Mouse (Mus musculus): ENCODE measurements at regions not wholly inside any gene's neighbourhood (a gene's known extent, or its start where the extent isn't known, plus 50 kb on each side); places are given as distances from the start of the nearest gene placed in this dataset.
A peak's percentile ranks its signal among the peaks of the same experiment; 100 is the strongest.

DNA sequence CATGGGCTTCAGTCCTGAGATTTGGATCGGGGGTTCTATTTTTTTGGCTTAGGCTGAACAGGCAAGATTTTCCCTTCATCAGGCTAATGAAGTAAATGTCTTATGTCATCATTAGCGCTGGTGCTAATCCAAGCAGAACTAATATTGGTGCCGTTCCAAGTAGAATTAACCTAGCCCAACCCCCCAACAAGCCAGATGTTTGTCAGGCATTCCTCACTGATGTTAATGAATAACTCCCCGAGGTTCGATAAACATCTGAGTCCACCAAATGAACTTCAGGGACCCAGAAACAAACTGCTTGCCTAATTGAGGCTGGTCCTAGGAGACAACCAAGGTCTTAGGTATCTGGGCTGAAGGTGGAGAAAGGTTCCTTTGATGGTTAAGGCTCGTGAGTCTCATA lies 180.9 kb downstream of the Gm45692 start:
- DNase-seq (ENCODE audit: extremely low spot score, low spot score), result no peak
- H3K4me1 ChIP-seq, result peaks cover 16% of the 10 kb centered on the region
- H3K4me3 ChIP-seq, result no peak overlapping the region
- 69% methylated on average over 6 of the region's 6 CpGs for WGBS
- no peaks in the 10 kb centered on the region for H3K36me3 ChIP-seq (replicated peaks)
- no peaks in the 10 kb centered on the region for H3K9me3 ChIP-seq
- H3K27me3 ChIP-seq (ENCODE audit: poor library complexity, severe bottlenecking), result no peaks in the 10 kb centered on the region
- no peak overlapping the region for H3K27ac ChIP-seq

DNA sequence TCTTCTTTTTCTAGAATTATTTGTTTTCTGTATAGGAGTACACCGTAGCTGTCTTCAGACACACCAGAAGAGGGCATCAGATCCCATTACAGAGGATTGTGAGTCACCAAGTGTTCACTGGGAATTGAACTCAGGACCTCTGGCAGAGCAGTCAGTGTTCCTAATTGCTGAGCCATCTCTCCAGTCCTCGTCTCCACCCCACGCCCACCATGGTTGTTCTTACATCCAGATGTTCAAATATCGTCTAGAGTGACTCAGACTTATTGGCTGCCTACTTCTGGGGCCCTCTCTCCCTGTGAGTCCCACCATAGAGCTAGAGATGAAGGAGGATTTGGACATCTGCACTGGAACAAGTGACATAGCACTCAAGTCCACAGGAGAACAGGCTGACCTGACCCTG lies 182.6 kb downstream of the Gm45692 start:
- no peak for DNase-seq (ENCODE audit: extremely low spot score, low spot score)
- 89% methylated on average over 4 of the region's 4 CpGs for WGBS
- H3K27ac ChIP-seq, result no peak overlapping the region

DNA sequence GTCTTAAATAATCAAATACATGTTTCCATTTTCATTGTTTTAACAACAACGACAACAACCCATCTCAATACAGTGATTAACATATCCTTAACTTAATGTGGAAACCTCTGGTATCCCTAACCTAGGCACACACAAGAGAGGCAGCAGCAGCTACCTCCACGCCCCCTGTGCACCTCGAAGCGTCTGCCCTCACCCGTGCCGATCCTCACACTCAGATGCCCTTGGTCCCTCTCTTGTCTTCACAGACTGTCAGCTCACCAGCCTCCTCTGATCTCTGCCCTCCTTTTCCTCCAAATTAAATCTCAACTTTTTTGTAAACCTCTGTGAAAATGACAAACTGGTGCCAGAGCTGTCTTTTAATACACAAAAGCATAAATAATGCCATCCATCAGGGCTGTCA lies 185.2 kb downstream of the Gm45692 start:
- Histone ChIP-seq H3K4me3 (no peak overlapping the region), H3K9me3 (no peaks in the 10 kb centered on the region), H3K27ac (no peak overlapping the region), H3K4me1 (peaks cover 24% of the 10 kb centered on the region), H3K27me3 (ENCODE audit: poor library complexity, severe bottlenecking) (no peaks in the 10 kb centered on the region), H3K36me3 (replicated peaks) (no peaks in the 10 kb centered on the region)
- WGBS, result 87% methylated on average over 6 of the region's 6 CpGs
- no peak for DNase-seq (ENCODE audit: extremely low spot score, low spot score)

More for the DNA sequence above, 182.6 kb downstream of the Gm45692 start:
- Histone ChIP-seq H3K4me1 (peaks cover 20% of the 10 kb centered on the region), H3K36me3 (replicated peaks) (no peaks in the 10 kb centered on the region), H3K27me3 (ENCODE audit: poor library complexity, severe bottlenecking) (no peaks in the 10 kb centered on the region), H3K9me3 (no peaks in the 10 kb centered on the region), H3K4me3 (no peak overlapping the region)

DNA sequence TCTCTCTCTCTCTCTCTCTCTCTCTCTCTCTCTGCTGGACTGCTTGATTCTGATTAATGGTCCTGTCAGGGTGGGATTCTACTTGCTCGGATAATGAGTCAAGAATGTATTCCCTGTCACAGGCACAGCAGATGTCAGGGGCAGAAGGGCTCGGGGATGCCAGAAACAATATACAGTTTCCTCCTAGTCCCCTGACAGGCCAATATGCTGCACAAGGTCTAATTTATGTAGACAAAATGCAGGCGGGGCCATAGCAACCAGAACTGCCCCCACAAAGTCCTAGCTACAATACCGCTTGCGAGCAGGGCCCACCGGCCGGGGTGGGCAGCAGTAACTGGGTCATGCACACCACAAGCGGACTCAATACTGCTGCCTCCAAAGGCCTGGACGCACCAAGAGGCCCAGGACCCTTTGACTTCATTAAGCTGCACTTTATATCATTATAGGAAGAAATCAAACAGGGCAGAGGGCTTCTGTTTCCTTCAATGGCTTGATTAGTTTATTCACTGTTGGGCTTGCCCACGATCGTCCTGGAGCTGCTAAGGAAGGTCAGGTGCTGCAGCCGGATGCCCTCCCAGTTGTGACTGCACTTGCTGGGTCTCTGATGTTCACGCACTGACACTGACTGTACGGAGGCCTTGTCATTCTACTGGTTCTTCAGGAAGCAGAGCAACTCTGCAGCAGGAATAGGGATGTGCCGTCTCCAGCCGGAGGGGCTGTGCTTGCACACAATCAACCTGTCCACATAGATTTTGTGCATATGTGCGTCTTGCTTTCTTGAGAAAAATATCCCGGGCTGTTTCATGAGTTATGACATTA lies 185.9 kb downstream of the Gm45692 start:
- Histone ChIP-seq H3K27ac (0 out of 2 replicates have a peak overlapping the region, but pooled peaks have one; percentile 35), H3K4me1 (peaks cover 20% of the 10 kb centered on the region), H3K9me3 (no peaks in the 10 kb centered on the region), H3K27me3 (ENCODE audit: poor library complexity, severe bottlenecking) (no peaks in the 10 kb centered on the region), H3K4me3 (no peak overlapping the region), H3K36me3 (replicated peaks) (no peaks in the 10 kb centered on the region)
- WGBS, result 86% methylated on average over 18 of the region's 18 CpGs
- no peak for DNase-seq (ENCODE audit: extremely low spot score, low spot score)

DNA sequence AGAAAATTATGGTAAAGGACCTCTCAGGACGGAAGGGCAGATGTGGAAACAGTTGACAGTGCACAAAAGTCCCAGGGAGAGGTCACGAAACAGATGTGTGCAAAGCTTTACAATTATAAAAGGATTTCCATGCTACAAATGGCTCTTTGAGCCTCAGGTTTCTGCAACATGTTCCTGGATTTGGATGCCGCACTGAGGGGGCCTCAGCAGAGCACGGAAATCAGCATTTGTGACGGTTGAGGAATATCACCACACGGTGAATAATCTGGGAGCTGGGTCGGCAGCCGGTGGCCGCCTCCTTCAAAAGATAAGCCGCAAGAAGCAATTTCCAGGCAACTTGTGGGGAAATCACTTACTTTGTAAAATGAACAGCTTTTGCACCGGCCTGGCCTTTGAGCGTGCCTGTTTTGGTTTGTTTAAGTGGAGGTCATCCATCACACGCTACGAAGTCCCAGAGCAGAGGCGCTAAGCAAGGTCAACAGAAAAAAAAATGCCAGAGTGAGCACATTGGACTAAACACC lies 188.8 kb downstream of the Gm45692 start:
- Histone ChIP-seq H3K9me3 (no peaks in the 10 kb centered on the region), H3K4me1 (peaks cover 16% of the 10 kb centered on the region), H3K27ac (no peak overlapping the region), H3K27me3 (ENCODE audit: poor library complexity, severe bottlenecking) (no peaks in the 10 kb centered on the region), H3K4me3 (no peak overlapping the region), H3K36me3 (replicated peaks) (no peaks in the 10 kb centered on the region)
- DNase-seq (ENCODE audit: extremely low spot score, low spot score), result no peak
- 75% methylated on average over 15 of the region's 15 CpGs for WGBS

DNA sequence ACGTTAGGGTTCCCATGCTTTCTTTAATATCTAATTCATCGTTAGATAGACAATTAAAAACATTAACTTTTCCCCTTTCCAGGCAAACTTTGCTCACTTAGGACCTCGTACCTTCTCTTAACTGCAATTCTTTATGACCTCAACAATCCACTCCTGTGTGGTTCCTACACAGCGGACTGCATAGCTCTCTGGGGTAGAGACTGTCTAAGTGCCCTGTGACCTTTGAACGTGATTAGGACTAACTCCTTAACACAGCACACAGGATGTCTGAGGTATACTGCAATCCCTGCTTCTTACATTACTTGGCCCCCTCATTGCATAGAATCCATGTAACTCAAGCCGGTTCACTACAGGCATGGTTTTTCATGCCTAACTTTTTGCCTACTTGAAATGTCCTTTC lies 190.4 kb downstream of the Gm45692 start:
- Histone ChIP-seq H3K4me1 (peaks cover 13% of the 10 kb centered on the region), H3K36me3 (replicated peaks) (no peaks in the 10 kb centered on the region), H3K27ac (no peak overlapping the region), H3K9me3 (no peaks in the 10 kb centered on the region), H3K27me3 (ENCODE audit: poor library complexity, severe bottlenecking) (no peaks in the 10 kb centered on the region), H3K4me3 (no peak overlapping the region)
- DNase-seq (ENCODE audit: extremely low spot score, low spot score), result no peak
- WGBS, result 84% methylated on average over 6 of the region's 6 CpGs

DNA sequence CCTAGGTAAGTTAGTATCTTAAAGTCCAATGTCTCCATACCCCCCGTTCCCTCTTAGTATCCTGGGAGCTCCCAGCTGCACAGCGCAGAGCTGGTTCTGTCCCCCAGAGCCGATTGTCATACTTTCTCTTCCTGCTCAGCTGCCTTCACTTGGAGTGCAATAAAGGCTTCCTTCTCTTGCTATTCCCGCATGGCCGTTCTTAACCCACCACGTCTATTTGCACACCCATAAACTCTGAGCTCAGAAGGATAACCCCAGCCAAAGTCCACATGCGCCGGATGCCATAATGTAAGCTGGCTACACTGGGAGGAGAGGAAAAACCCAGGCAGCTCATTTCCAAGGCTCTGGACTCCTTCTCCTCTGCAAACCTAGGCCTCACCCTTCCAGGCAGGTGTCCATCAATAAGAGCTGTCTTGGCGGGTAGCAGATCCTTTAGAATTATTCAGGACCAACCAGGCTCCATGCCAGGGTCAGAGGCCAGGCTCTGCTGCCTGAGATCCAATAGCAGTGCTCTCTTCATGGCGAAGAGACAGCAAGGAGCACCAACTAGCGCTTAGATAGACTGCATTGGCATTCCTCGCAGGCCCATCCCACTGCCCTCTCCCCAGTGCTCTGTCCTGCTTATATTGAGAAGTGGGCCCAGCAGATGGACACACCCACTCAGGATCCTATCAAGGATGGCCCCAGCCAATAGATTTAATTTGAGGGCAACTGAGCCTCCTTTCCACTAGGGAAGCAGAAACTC lies 204.4 kb downstream of the Gm45692 start:
- no peaks in the 10 kb centered on the region for H3K27me3 ChIP-seq (ENCODE audit: poor library complexity, severe bottlenecking)
- H3K36me3 ChIP-seq (replicated peaks), result no peaks in the 10 kb centered on the region
- H3K9me3 ChIP-seq, result no peaks in the 10 kb centered on the region
- DNase-seq (ENCODE audit: extremely low spot score, low spot score), result no peak
- no peaks in the 10 kb centered on the region for H3K4me1 ChIP-seq
- 94% methylated on average over 12 of the region's 12 CpGs for WGBS
- H3K27ac ChIP-seq, result no peak overlapping the region
- no peak overlapping the region for H3K4me3 ChIP-seq

DNA sequence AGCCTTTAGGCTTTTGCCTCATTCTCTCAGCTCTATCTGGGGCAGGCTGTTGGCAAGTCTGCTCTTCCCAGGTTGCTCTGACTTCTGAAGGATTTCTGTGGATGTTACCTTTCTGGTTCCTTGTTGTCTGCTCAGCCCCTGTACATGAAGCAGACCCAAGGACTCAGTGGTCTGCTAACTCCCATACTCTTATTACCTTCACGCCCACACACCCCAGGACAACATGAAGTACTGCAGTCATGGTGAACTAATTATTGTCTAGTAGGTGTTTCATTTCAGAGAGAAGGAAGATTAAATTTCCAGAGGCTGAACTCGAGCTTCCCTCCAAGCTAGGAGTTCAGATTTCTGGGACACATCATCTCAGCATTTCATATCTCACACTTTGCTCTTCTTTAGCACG lies 205.3 kb downstream of the Gm45692 start:
- H3K4me1 ChIP-seq, result no peaks in the 10 kb centered on the region
- no peaks in the 10 kb centered on the region for H3K9me3 ChIP-seq
- no peak overlapping the region for H3K4me3 ChIP-seq
- WGBS, result 73% methylated on average over 3 of the region's 3 CpGs
- no peaks in the 10 kb centered on the region for H3K36me3 ChIP-seq (replicated peaks)
- no peak overlapping the region for H3K27ac ChIP-seq
- H3K27me3 ChIP-seq (ENCODE audit: poor library complexity, severe bottlenecking), result no peaks in the 10 kb centered on the region
- DNase-seq (ENCODE audit: extremely low spot score, low spot score), result no peak

DNA sequence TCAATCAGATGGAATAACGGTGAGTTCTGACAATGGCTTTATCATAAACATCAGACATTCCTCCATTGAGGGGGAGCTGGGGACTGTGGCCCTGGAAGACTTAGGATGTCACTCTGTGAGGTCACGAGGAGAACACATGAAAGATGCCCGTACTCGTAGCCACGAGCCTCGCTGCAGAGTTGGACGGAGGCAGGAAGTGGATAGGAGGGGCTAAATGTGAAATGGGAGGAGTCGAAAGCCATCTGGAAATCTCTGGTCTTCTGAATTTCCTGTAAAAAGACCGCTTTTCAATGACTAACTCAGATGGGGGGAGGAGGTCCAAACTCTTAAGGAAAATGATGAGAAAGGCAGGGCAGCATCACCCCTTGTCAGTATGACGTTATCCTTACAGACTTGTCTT lies 210.5 kb downstream of the Gm45692 start:
- H3K4me3 ChIP-seq, result no peak overlapping the region
- no peaks in the 10 kb centered on the region for H3K9me3 ChIP-seq
- no peak overlapping the region for H3K27ac ChIP-seq
- H3K36me3 ChIP-seq (replicated peaks), result no peaks in the 10 kb centered on the region
- no peaks in the 10 kb centered on the region for H3K4me1 ChIP-seq
- no peaks in the 10 kb centered on the region for H3K27me3 ChIP-seq (ENCODE audit: poor library complexity, severe bottlenecking)
- 87% methylated on average over 10 of the region's 10 CpGs for WGBS
- no peak for DNase-seq (ENCODE audit: extremely low spot score, low spot score)

DNA sequence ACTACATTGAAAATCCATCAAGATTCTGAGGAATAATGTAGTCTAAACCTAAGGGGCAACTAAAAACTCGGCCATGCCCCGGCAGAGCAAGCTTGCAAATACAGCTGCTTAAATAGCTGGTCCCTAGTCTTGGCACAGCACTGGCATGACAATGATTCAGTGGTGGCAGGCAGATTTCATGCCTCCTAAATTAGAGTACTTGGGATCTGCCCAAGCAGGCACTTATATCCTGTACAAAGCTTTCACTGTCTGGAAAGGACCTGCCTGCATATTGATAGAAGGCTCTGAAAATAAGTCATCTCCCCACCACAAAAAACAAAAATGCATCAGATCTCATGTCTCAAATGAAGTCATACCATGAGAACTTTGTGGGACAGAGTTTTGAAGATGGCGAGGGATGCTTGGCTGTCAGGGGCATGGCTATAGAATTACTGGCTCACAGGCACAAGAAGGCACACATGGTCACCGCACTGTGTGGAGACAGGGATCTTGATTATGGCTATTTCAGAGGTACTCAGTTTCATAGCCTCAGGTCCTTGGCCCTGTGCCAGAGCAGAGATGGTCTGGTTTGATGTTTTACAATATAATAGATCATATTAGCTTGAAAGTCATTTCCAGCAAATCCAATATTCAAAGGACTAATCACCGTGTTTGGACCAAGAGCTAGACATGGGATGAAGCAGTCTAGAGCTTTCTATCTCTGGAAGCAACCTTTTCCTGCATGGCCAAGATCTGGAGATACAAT lies 217.7 kb downstream of the Gm45692 start:
- Histone ChIP-seq H3K36me3 (replicated peaks) (no peaks in the 10 kb centered on the region), H3K27ac (no peak overlapping the region), H3K4me3 (no peak overlapping the region), H3K9me3 (no peaks in the 10 kb centered on the region), H3K27me3 (ENCODE audit: poor library complexity, severe bottlenecking) (no peaks in the 10 kb centered on the region), H3K4me1 (no peaks in the 10 kb centered on the region)
- 94% methylated on average over 5 of the region's 5 CpGs for WGBS
- DNase-seq (ENCODE audit: extremely low spot score, low spot score), result no peak

DNA sequence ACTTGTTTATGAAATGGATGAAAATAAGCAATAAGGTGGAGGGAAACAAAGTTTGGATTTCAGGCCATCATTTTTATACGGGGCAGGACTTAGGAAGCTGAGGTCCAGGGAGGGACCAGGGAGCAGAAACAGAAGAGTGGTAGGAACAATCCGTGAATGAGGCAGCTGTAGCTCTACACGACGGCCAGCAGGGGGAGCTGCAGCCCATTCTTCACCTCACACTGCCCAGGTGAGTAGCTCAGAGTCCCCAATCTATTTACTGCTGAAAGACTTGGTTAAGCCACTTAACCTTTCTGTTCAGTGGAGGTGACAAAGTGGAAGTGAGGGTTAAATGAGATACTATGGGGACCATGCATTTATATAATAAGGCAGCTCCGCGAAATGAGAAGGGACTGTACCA lies 225.7 kb downstream of the Gm45692 start:
- Histone ChIP-seq H3K4me3 (no peak overlapping the region), H3K27ac (no peak overlapping the region), H3K4me1 (no peaks in the 10 kb centered on the region), H3K9me3 (no peaks in the 10 kb centered on the region), H3K27me3 (ENCODE audit: poor library complexity, severe bottlenecking) (no peaks in the 10 kb centered on the region), H3K36me3 (replicated peaks) (no peaks in the 10 kb centered on the region)
- WGBS, result 29% methylated on average over 6 of the region's 6 CpGs
- DNase-seq (ENCODE audit: extremely low spot score, low spot score), result peak; percentile 64

DNA sequence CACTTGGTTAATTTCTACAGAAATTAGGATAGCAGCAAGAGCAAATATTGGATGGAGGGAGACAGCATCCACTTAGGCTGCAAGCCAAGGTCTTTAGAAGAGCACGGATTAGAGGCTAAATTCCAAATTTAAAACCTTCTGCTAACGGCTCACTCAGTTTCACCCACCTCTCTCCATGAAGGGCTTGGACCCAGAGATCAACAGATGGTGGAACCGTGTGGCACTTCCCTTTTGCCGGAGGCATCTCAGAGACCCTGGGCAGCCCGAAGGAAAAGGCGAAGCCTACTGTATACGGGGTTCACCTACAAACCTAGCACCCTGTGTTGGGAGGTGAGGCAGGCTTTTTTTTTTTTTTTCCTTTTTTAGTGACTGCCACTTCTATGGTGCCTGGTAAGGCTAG lies 229.9 kb downstream of the Gm45692 start:
- Histone ChIP-seq H3K27ac (no peak overlapping the region), H3K4me1 (peaks cover 11% of the 10 kb centered on the region), H3K9me3 (no peaks in the 10 kb centered on the region), H3K4me3 (no peak overlapping the region), H3K36me3 (replicated peaks) (no peaks in the 10 kb centered on the region), H3K27me3 (ENCODE audit: poor library complexity, severe bottlenecking) (no peaks in the 10 kb centered on the region)
- DNase-seq (ENCODE audit: extremely low spot score, low spot score), result no peak
- 90% methylated on average over 7 of the region's 7 CpGs for WGBS
